Mouse (Mus musculus): Measurements from ENCODE around the gene Slc46a3. TPM values are rescaled to one million over a fixed set of nuclear protein-coding genes. Genes with fewer than 3 reads are reported as not detected.

Gene Slc46a3
- polyA plus RNA-seq, 1 experiment from 2014 or later: 5.2 TPM

Other genes starting within 250 kb of the Slc46a3 start
- 15.8 and 16.0 TPM in 2 replicates for gene Flt1, start 168.8 kb downstream of the Slc46a3 start, polyA plus RNA-seq (2015; fragmentation: Nextera tagmentation; extraction: Ambion mirVana)
- gene Pomp, start 34.4 kb downstream of the Slc46a3 start, polyA plus RNA-seq (2015; fragmentation: Nextera tagmentation; extraction: Ambion mirVana): 461 and 478 TPM in 2 replicates
- 42.5 and 43.1 TPM in 2 replicates for gene Mtus2, start 62.5 kb upstream of the Slc46a3 start, polyA plus RNA-seq (2015; fragmentation: Nextera tagmentation; extraction: Ambion mirVana)

Data from hindbrain, embryonic 15.5 days (tissue).